Mouse (Mus musculus) left cerebral cortex, postnatal 36 days (tissue): ENCODE results near the gene Hoxd10. TPM values are rescaled to one million over a fixed set of nuclear protein-coding genes. Genes with fewer than 3 reads are reported as not detected.

ENCODE experiments used
- DNase-seq, 2 experiments: peaks; one replicate each; pipeline ENCODE4 v3.0.0; 2021 to 2022; ENCODE audit warnings: low spot score in 2 of 2, mixed read lengths in 1 of 2
- intact Hi-C: fragments of 180-260 bp; cut with DNase I; formaldehyde crosslinking; loops from one replicate; pipeline ENCODE4 v1.15.1; 2025
- total RNA-seq, 2 experiments: library from RNA; stranded (reverse); gene quantifications; 2 replicates each; pipeline ENCODE4 v1.2.3; 2021

Hoxd10 gene
- total RNA-seq, 2 experiments from 2014 or later = not detected

GRCm38 (mm10) chr2:74715504-74716241 is 23.9 kb downstream of the Hoxd10 start:
- DNase-seq = peak; percentile 64 to 70
- intact Hi-C loops = loop anchor here (5.0 kb wide), 4 partner anchors 247 to 597 kb away; no protein-coding TSS in a partner anchor

DNA sequence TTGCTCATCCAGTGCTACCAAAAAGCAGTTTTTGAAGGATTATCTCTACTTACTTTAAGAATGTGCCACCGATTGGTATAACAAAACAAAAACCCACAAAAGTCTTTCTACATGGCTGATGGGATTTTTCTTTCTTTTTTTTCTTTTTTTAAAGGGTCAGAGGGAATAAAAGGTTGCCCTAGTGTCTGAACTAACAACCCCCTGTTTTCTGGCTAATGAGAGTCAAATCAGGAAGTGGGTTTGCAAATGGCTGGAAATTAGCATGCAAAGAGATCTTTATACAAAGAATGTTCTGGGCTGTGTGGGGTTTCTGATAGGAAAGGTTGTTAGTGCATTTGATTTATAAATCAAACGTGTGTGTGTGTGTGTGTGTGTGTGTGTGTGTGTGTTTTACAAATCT is 28.7 kb downstream of the Hoxd10 start:
- DNase-seq = no peak
- intact Hi-C loops = no loop called here

GRCm38 (mm10) chr2:74720955-74721491 is 29.3 kb downstream of the Hoxd10 start:
- intact Hi-C loops = no loop called here
- DNase-seq = no peak

GRCm38 (mm10) chr2:74721882-74722281 is 30.2 kb downstream of the Hoxd10 start:
- intact Hi-C loops = no loop called here
- no peak for DNase-seq

DNA sequence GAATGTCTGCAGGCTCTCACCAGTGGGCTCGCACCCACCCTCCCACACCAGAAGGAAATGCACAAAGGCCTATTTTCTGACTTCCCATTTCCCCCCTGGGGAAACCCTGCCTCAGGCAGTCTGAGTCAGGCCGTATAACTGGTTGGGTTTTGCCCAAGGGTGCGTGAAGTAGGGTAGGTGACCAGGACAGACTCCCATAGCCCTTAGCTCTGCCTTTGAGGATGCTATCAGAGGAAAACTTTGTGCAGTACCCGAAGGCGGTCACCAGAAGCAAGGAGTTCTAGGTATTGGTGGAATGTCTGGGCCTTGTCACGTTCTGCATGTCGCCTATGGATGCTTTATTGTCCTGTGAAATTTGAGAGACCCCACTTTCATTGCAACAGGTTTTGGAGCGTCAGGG is 31.2 kb downstream of the Hoxd10 start:
- DNase-seq = no peak
- intact Hi-C loops = no loop called here

DNA sequence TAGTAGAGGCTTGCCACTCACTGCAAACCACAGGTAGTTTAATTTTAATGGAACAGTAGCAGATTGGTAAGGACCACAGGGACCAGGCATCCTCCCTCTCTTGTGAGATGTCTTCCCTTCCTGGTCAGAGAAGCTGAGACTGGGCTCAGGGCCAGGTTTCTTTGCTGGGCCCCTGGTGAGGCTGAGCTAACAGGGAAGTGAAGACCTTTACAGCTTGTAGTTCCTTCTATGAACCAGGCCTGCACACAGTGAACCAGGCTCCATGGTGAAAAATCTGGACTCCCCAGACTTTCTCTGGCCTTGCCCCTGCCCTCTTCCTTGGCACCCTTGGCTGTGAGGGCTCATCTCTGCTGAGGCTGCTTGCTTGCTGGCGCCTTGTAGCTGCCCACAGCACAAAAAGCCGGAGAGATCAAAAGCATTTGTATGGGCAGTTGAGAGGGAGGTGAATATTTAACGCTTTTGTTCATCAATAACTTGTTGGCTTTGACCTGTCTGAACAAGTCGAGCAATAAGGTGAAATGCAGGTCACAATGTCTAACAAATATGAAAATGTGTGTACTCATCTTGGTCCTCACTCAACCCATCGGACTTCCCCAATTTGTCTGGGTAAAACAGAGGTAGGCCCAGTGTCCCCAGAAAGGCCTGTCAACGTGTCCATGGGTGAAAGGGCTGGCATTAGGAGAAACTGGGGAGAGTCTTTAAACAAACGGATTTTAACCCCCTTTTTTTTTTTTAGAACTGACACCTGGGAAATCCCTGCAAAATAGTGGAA is 32.7 kb downstream of the Hoxd10 start:
- intact Hi-C loops = no loop called here

GRCm38 (mm10) chr2:74725171-74725570 is 33.4 kb downstream of the Hoxd10 start:
- intact Hi-C loops = no loop called here
- DNase-seq = no peak

More for the DNA sequence above, 32.7 kb downstream of the Hoxd10 start:
- no peak for DNase-seq

GRCm38 (mm10) chr2:74726551-74726950 is 34.8 kb downstream of the Hoxd10 start, which contains the start of gene Gm28230:
TSS of gene Gm28230 (plus strand) at chr2:74726728.
- intact Hi-C loops = no loop called here
- no peak for DNase-seq

GRCm38 (mm10) chr2:74726973-74727639 is 35.4 kb downstream of the Hoxd10 start:
- no peak for DNase-seq
- intact Hi-C loops = no loop called here

- intact Hi-C loops = no loop called here
- no peak for DNase-seq
These were observed 36.0 kb downstream of the Hoxd10 start for GRCm38 (mm10) chr2:74727640-74728302.

GRCm38 (mm10) chr2:74728303-74728680 is 36.6 kb downstream of the Hoxd10 start:
- intact Hi-C loops = no loop called here
- DNase-seq = no peak

GRCm38 (mm10) chr2:74730331-74730730 is 38.6 kb downstream of the Hoxd10 start:
- no peak for DNase-seq
- intact Hi-C loops = loop anchor here (5.0 kb wide), 1 partner anchor 38 kb away; the partner anchor contains the start of gene Hoxd10

DNA sequence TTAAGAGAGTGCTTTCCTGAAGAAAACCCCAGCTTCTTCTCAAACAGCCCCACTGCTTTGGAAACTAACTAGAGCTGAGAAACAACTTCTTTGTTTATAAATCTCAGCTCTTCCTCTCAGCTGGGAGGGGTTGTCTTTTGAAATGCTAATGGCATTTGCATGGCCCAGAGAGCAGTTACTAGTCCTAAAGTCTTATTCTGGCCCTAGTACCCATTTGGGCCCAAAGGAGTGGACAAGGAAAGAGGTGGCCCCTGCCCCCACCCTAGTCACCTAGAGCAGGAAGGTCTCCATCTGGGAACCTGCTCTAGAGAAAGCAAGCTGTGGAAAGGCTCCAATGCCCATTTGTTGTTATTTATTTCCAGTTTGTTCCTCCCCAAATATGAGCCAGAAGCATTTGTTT is 39.3 kb downstream of the Hoxd10 start:
- intact Hi-C loops = loop anchor here (5.0 kb wide), 1 partner anchor 39 kb away; the partner anchor contains the start of gene Hoxd10

DNA sequence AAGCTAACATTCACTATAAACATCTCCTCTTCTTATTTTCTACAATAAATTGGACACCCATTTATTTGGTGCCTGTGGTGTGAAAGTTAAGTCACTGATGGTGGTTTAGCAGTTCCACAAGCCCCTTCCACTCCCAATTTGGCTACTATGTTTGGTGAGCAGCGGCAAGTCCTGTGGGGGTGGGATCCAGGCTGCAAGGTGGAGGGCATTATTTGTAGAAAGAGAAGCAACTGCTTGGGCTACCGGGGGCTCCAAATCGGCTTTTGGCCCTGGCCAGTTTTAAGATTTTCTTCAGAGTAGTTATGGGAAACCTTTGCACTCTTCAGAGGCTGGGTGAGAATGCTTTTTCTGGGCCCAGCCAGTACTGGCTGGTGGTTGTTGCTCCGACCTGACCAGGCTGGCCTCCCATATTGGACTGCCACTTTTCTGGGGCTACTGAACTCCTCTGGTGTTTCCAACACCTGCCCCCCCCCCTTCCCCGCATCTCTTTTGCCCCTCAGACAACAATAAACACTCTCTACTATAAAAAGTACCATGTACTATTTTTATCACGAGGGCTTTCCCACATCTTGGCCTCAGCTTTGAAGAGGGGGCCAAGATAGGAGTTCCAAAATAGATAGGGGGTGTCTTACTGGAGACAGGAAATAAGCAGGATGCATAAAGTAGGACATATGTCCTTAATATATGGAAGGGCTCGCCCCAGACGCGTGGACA is 40.2 kb downstream of the Hoxd10 start:
- intact Hi-C loops = loop anchor here (5.0 kb wide), 1 partner anchor 40 kb away; the partner anchor contains the start of gene Hoxd10
- DNase-seq = no peak

More for the DNA sequence above, 39.3 kb downstream of the Hoxd10 start:
- no peak for DNase-seq

GRCm38 (mm10) chr2:74732513-74733316 is 41.0 kb downstream of the Hoxd10 start:
- no peak for DNase-seq
- intact Hi-C loops = loop anchor here (5.0 kb wide), 1 partner anchor 40 kb away; the partner anchor contains the start of gene Hoxd10

GRCm38 (mm10) chr2:74733317-74733661 is 41.6 kb downstream of the Hoxd10 start:
- DNase-seq = no peak
- intact Hi-C loops = loop anchor here (5.0 kb wide), 1 partner anchor 41 kb away; the partner anchor contains the start of gene Hoxd10

- DNase-seq = no peak
- intact Hi-C loops = loop anchor here (5.0 kb wide), 1 partner anchor 41 kb away; the partner anchor contains the start of gene Hoxd10
These were observed 42.0 kb downstream of the Hoxd10 start for GRCm38 (mm10) chr2:74733765-74734164.

GRCm38 (mm10) chr2:74734451-74734850 is 42.7 kb downstream of the Hoxd10 start:
- DNase-seq = no peak
- intact Hi-C loops = loop anchor here (5.0 kb wide), 1 partner anchor 42 kb away; the partner anchor contains the start of gene Hoxd10
